Mouse (Mus musculus) heart, postnatal 0 days (tissue): Measurements from ENCODE around the gene Metap2. TPM values are rescaled to one million over a fixed set of nuclear protein-coding genes. Genes with fewer than 3 reads are reported as not detected.
A peak's percentile ranks its signal among the peaks of the same experiment; 100 is the strongest.

Experiments used
- ATAC-seq: fragments of 200-750 bp; cut with Nextera tagmentation; 2 replicates; pipeline ENCODE4 v1.8.0; 2017; ENCODE audit warnings: low read depth, moderate number of reproducible peaks, moderate library complexity; ENCODE audit not compliant: insufficient read depth
- DNase-seq: peaks from one replicate; pipeline ENCODE4 v3.0.0-alpha.2; 2016; ENCODE audit warnings: low spot score
- H3K27ac ChIP-seq: fragments of 300-500 bp; sonication (generic); 2 replicates; pipeline ENCODE4 v1.5.1; 2014; ENCODE audit warnings: low read depth, mild to moderate bottlenecking
- H3K27me3 ChIP-seq: fragments of 300-500 bp; sonication (generic); 2 replicates; pipeline ENCODE4 v1.6.1; 2014; ENCODE audit warnings: low read length, mixed read lengths; ENCODE audit not compliant: control insufficient read depth, insufficient read depth
- H3K36me3 ChIP-seq: fragments of 300-500 bp; sonication (generic); replicated peaks from 2 replicates; pipeline ENCODE4 v1.6.1; 2014; ENCODE audit warnings: low read length, mixed read lengths; ENCODE audit not compliant: control insufficient read depth, insufficient read depth
- H3K4me1 ChIP-seq: fragments of 300-500 bp; sonication (generic); 2 replicates; pipeline ENCODE4 v1.6.1; 2014; ENCODE audit warnings: antibody characterized with exemption; ENCODE audit not compliant: control insufficient read depth, insufficient read depth
- H3K4me2 ChIP-seq: fragments of 300-500 bp; sonication (generic); 2 replicates; pipeline ENCODE4 v1.6.1; 2014; ENCODE audit warnings: low read depth, mild to moderate bottlenecking, low read length, moderate library complexity
- H3K4me3 ChIP-seq: fragments of 300-500 bp; sonication (generic); 2 replicates; pipeline ENCODE4 v1.5.1; 2014; ENCODE audit warnings: low read depth, low read length
- H3K9ac ChIP-seq: fragments of 300-500 bp; sonication (generic); replicated peaks from 2 replicates; pipeline ENCODE4 v1.6.1; 2014; ENCODE audit warnings: low read depth, low read length, mixed read lengths
- H3K9me3 ChIP-seq: fragments of 300-500 bp; sonication (generic); replicated peaks from 2 replicates; pipeline ENCODE4 v1.6.1; 2016; ENCODE audit warnings: low read length; ENCODE audit not compliant: control insufficient read depth
- CTCF ChIP-seq: IDR thresholded peaks from 2 replicates; pipeline ENCODE4 v1.5.1; 2016; ENCODE audit warnings: antibody characterized with exemption, control low read depth, low read depth
- EP300 ChIP-seq: IDR thresholded peaks from 2 replicates; pipeline ENCODE4 v1.6.1; 2016; ENCODE audit warnings: antibody characterized with exemption, low read depth
- WGBS: fragments of 180-500 bp; shearing (Covaris S2); extraction: QIAGEN DNeasy Blood & Tissue Kit; methylation state at CpG from one replicate; pipeline ENCODE4 v1.1.7; 2014; 5-methylcytosine and 5-hydroxymethylcytosine counted together
- polyA plus RNA-seq: library from polyadenylated mRNA; unstranded; fragments of >200 nt; fragmentation: Nextera tagmentation; extraction: Ambion mirVana; gene quantifications from 2 replicates; pipeline ENCODE4 v1.2.1, GENCODE M21; 2015
- total RNA-seq: library from RNA; depleted of rRNA; stranded (reverse); fragments of >200 nt; gene quantifications from 2 replicates; pipeline ENCODE4 v1.2.3, GENCODE M21; 2014; ENCODE audit warnings: low replicate concordance

The Metap2 gene
- total and polyA plus RNA-seq, 2 experiments from 2014 or later: 22.0 to 151 TPM

DNA sequence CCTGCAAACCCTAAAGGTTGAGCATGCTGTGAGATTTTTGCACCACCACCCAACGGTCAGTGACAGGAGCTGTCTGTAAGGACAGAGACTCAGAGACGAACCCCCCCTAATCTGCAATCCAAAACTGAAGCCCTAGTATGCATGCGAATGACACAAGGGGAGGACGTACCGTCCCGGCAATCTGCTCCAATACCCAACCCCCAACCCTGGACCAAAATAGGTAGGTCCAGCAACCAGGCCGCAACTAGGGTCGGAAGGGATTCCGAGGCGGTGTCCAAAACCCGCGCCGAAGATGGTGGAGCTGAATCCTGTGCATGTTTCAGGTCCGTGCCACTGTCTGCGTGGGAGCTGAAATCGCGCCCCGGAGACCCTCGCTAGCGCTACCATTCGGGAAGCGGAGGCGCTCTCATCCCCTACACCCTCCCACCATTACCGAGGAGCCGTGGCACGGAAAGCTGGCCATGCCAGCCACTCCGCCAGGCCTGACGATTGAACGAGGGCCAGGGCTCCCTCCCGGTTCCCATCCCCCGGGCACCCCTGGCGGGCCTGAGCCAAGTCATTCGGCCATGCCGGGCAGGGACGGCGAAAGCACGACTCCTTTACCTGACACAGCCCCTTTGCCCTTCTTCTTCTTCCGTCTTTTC, 7.8 kb downstream of the Metap2 start:
- no peaks in the 10 kb centered on the region for H3K9me3 ChIP-seq
- WGBS: 1% methylated on average over 38 of the region's 38 CpGs
- peak overlapping the region; percentile 92 for H3K27ac ChIP-seq
- peaks cover 6% of the 10 kb centered on the region; the same call in 1 of the 2 replicates for H3K4me1 ChIP-seq
- TF ChIP-seq EP300 (no peak), CTCF (no peak)
- no peaks in the 10 kb centered on the region for H3K27me3 ChIP-seq
- DNase-seq: no peak
- ATAC-seq: peak; percentile 59
- peak overlapping the region; percentile 89 for H3K4me2 ChIP-seq
- peak overlapping the region; percentile 75 for H3K4me3 ChIP-seq
- peaks cover 27% of the 10 kb centered on the region for H3K36me3 ChIP-seq
- peak overlapping the region; percentile 91 for H3K9ac ChIP-seq

- Histone ChIP-seq H3K4me3 (peak overlapping the region; percentile 75), H3K9me3 (no peaks in the 10 kb centered on the region), H3K27me3 (no peaks in the 10 kb centered on the region), H3K4me2 (peak overlapping the region; percentile 89), H3K27ac (peak overlapping the region; percentile 92), H3K36me3 (peaks cover 28% of the 10 kb centered on the region), H3K4me1 (peaks cover 6% of the 10 kb centered on the region; the same call in 1 of the 2 replicates), H3K9ac (peak overlapping the region; percentile 91)
- 10% methylated on average over 10 of the region's 10 CpGs for WGBS
- ATAC-seq: no peak
- TF ChIP-seq CTCF (no peak), EP300 (no peak)
- DNase-seq: no peak
These were observed 8.3 kb downstream of the Metap2 start for GRCm38 (mm10) chr10:93888590-93888934.

DNA sequence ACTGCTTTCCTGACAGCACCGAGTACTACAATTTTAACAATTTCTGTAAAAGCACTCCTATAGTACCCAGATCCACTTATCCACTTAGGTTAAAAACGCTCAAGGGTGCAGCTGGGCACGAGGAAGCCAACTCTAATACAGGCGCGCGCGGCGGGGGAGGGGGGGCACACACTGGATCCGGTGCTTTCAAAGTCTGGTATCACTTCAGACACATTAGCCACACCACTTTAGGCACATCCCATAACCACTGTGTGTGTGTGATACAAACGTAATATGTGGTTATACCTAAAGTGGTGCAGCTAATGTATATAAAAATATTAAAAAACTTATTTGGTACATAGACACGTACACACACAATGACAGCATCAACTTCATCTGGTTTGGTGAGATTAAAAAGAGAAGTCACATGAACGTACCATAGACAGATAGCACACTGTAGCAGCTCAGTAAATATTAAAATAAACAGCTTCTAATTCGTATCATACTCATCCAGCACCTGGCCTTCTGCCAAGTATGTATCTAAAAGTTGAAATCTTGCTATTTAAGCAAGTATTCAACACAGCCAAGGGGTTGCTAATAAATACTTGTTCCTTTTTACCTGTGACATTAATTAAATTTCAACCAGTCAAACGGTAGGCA, 10.9 kb downstream of the Metap2 start:
- Histone ChIP-seq H3K9me3 (no peaks in the 10 kb centered on the region), H3K27ac (no peak overlapping the region), H3K4me1 (peaks cover 6% of the 10 kb centered on the region; the same call in 1 of the 2 replicates), H3K4me2 (no peak overlapping the region), H3K27me3 (no peaks in the 10 kb centered on the region), H3K4me3 (no peak overlapping the region), H3K36me3 (peaks cover 34% of the 10 kb centered on the region), H3K9ac (no peak overlapping the region)
- ATAC-seq (no peak), DNase-seq (no peak)
- TF ChIP-seq CTCF (no peak), EP300 (no peak)
- WGBS: 83% methylated on average over 14 of the region's 14 CpGs

DNA sequence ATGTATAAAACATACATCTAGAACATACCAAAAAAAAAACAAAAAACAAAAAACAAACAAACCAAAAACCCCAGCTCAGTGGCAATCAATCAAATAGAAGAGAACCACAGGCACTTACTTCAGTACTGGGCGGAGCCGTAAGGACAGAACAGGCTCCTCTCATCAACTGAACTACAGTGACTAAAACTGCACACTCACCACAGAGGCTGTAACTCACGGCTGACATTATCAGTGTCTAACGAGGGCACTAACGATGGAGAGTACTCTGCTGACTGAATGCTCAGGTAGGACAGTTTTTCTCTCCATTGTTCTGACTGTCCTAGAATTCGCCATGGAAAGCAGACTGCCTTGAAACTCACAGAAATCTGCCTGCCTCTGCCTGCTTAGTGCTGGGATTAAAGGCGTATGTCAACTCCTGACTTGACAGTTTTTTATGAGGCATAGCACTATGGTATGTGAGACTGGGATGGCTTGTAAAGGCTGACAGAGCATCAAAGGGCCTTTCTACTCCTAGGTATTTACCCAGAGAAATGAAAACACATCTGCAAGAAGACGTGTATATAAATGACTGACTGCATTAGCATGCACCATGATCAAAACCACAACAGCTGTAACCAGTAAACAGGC, 14.0 kb downstream of the Metap2 start:
- Histone ChIP-seq H3K9me3 (no peaks in the 10 kb centered on the region), H3K9ac (no peak overlapping the region), H3K4me2 (no peak overlapping the region), H3K36me3 (peaks cover 60% of the 10 kb centered on the region), H3K4me3 (no peak overlapping the region), H3K4me1 (0 out of 2 replicates have a peak, but pooled peaks cover under 1% of the 10 kb centered on the region), H3K27ac (no peak overlapping the region), H3K27me3 (no peaks in the 10 kb centered on the region)
- WGBS: 77% methylated on average over 8 of the region's 8 CpGs
- ATAC-seq: no peak
- DNase-seq: no peak
- TF ChIP-seq EP300 (no peak), CTCF (no peak)

DNA sequence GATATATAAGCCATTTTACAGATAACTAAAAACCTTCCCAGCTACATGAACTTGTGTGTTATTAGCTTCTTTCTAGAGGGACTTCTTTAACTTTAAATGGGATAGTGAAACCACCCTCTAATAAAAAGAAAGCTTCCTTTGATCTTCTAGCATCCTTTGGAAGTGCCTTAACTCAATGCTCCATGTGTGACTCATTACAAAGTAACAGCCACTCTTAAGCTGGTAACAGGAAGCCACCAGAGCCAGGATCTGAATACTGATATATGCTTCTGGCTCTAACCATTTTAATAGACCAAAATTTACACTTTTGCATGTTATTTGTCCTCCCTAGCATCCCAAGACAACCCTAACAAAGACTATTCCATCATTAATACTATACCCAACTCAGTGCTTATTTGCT, 15.0 kb downstream of the Metap2 start:
- Histone ChIP-seq H3K4me2 (no peak overlapping the region), H3K4me1 (no peaks in the 10 kb centered on the region), H3K9me3 (no peaks in the 10 kb centered on the region), H3K27ac (no peak overlapping the region), H3K9ac (no peak overlapping the region), H3K4me3 (no peak overlapping the region), H3K36me3 (peaks cover 61% of the 10 kb centered on the region), H3K27me3 (no peaks in the 10 kb centered on the region)
- TF ChIP-seq CTCF (no peak), EP300 (no peak)
- ATAC-seq (no peak), DNase-seq (no peak)
